Mouse (Mus musculus) embryonic facial prominence, embryonic 13.5 days (tissue): ENCODE results near the gene Tmem106b. TPM values are rescaled to one million over a fixed set of nuclear protein-coding genes. Genes with fewer than 3 reads are reported as not detected.

Experiments
- ATAC-seq: fragments of 200-750 bp; cut with Nextera tagmentation; 2 replicates; pipeline ENCODE4 v1.8.0; 2017; ENCODE audit warnings: low read depth; ENCODE audit not compliant: insufficient number of reproducible peaks, insufficient read depth, low FRiP score, low TSS enrichment
- H3K27ac ChIP-seq: fragments of 300-500 bp; sonication (generic); 2 replicates; pipeline ENCODE4 v1.5.1; 2015; ENCODE audit warnings: moderate library complexity, mild to moderate bottlenecking, inconsistent platforms
- H3K27me3 ChIP-seq: fragments of 300-500 bp; sonication (generic); 2 replicates; pipeline ENCODE4 v1.6.1; 2015; ENCODE audit warnings: mild to moderate bottlenecking, inconsistent platforms
- H3K36me3 ChIP-seq: fragments of 300-500 bp; sonication (generic); 2 replicates; pipeline ENCODE4 v1.6.1; 2015; ENCODE audit warnings: mild to moderate bottlenecking, inconsistent platforms
- H3K4me1 ChIP-seq: fragments of 300-500 bp; sonication (generic); 2 replicates; pipeline ENCODE4 v1.6.1; 2015; ENCODE audit warnings: inconsistent platforms
- H3K4me2 ChIP-seq: fragments of 300-500 bp; sonication (generic); 2 replicates; pipeline ENCODE4 v1.6.1; 2015; ENCODE audit warnings: moderate library complexity, mild to moderate bottlenecking, inconsistent platforms
- H3K4me3 ChIP-seq: fragments of 300-500 bp; sonication (generic); 2 replicates; pipeline ENCODE4 v1.5.1; 2015; ENCODE audit warnings: mild to moderate bottlenecking, inconsistent platforms
- H3K9ac ChIP-seq: fragments of 300-500 bp; sonication (generic); 2 replicates; pipeline ENCODE4 v1.6.1; 2015; ENCODE audit warnings: mild to moderate bottlenecking, inconsistent platforms
- H3K9me3 ChIP-seq: fragments of 300-500 bp; sonication (generic); 2 replicates; pipeline ENCODE4 v1.6.1; 2016; ENCODE audit warnings: inconsistent platforms
- WGBS: fragments of 180-500 bp; shearing (Covaris S2); methylation state at CpG from one replicate; pipeline ENCODE4 v1.1.7; 2015; ENCODE audit warnings: mixed read lengths; 5-methylcytosine and 5-hydroxymethylcytosine counted together
- polyA plus RNA-seq: library from polyadenylated mRNA; unstranded; fragments of >200 nt; fragmentation: Nextera tagmentation; extraction: Ambion mirVana; gene quantifications from 2 replicates; pipeline ENCODE4 v1.2.1, GENCODE M21; 2015

Gene Tmem106b
- 30.0 and 39.3 TPM in 2 replicates for polyA plus RNA-seq

DNA sequence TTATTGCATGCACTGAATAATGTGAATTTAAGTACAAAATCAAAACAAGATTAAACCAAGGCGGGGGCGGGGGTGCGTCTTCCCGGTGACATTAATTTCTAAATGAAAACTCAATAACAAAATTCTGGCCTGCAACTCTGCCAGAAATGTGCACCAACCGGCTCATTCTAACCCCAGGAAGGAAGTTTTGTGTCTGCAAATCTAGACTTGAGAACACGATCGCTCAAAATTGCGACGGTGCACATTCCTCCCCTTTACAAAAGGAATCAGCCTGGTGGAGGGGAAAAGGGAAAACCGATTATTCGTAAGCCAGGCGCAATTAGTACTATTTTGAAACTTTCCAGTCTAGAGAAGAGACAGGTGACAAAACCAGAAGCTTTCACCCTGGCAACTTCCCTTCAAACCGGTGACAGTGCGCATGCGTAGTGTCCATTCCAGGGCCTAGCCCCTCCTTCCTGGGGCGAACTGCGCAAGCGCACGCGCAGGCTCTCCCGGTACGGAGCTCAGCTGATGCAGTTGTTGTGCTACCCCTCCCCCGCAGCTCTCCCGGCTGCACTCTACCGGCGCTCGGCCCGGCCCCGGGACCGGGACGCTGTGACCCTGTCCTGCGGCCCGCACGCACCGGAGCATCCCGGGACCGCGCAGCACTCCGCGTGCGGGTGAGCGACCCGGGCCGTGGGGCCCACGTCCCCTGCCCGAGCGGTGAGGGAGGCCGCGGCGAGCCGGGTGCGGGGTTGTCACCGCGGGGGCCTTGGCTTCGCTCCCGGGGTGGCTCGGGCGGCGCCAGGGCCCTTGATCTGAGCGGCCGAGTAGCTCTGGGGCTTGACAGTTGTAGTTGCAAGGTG lies at the start of gene Tmem106b:
TSS of gene Tmem106b (plus strand) at position 458 of the 845 bp plus-strand sequence.
- peak within 1 kb of the TSS; percentile 97 for H3K9ac ChIP-seq
- peak within 1 kb of the TSS; percentile 75 for H3K27ac ChIP-seq
- H3K9me3 ChIP-seq, result no peaks in the 10 kb centered on the region
- ATAC-seq, result peak; percentile 98
- 0 out of 2 replicates have a peak, but pooled peaks cover 3% of the 10 kb centered on the region for H3K27me3 ChIP-seq
- peaks cover 23% of the 10 kb centered on the region for H3K36me3 ChIP-seq
- peaks cover 6% of the 10 kb centered on the region for H3K4me1 ChIP-seq
- peak within 1 kb of the TSS; percentile 94 for H3K4me3 ChIP-seq
- H3K4me2 ChIP-seq, result peak within 1 kb of the TSS; percentile 66
- WGBS, result 3% methylated on average over 61 of the region's 61 CpGs

DNA sequence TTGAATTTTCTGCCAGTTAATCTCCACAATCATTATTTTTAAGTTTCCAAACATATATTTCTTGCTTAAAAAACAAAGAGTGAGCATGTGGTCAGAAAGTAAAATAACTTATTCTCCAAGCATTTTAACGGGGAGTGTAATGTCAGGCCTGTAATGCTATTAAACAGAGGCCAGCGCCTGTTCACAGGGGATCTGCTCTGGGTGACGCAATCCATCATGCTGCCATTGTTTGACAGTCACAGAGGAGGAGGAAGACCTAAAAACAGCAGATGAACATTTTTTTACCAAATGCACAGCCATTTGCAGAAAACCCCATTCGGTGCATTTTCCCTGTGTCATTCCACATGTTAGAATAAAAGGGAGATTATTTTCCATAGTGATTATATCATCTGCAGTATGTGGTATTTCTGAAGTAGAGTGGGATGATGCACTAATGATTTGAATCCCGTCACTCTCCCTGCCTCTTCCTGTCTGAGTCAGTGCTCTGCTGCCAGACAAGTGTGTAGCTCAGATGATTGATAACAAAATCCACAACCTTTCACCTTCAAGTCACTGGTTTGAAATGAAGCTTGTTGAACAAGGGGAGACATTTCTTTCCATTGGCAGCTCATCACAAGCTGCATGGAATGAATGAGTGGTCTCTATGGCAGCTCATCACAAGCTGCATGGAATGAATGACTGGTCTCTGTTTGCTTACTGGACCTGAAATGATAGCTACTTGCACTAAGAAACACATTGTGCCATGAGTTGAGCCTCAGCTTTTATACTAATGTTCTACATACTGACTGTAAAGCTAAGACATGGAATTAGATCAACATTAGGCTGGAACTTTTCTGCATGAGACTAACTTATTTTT lies 48.1 kb upstream of the Tmem106b start:
- WGBS, result 59% methylated on average over 5 of the region's 5 CpGs
- no peaks in the 10 kb centered on the region for H3K36me3 ChIP-seq
- no peaks in the 10 kb centered on the region for H3K27me3 ChIP-seq
- no peaks in the 10 kb centered on the region for H3K4me1 ChIP-seq
- no peak overlapping the region for H3K4me3 ChIP-seq
- no peak for ATAC-seq
- H3K9ac ChIP-seq, result no peak overlapping the region
- no peaks in the 10 kb centered on the region for H3K9me3 ChIP-seq
- H3K27ac ChIP-seq, result no peak overlapping the region
- no peak overlapping the region for H3K4me2 ChIP-seq

DNA sequence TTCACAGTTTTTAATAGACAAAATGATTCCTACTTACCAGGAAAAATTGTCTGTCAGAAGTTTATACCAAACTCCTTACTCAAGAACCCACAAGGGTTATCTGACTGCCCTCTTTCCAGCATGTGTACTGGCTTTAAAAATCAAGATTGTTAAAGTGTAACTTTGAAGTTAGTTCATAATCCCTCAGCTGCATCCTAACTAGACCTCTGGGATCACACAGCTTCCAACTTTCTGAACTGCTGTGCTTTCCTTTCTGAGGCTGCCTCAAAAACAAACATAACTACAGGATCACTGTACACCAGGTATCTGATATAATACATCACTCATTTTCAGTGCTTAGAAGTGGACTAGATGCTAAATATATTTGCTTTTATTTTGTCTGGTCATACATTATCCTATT lies 39.0 kb upstream of the Tmem106b start:
- no peak overlapping the region for H3K27ac ChIP-seq
- H3K9ac ChIP-seq, result no peak overlapping the region
- no peaks in the 10 kb centered on the region for H3K4me1 ChIP-seq
- no peak overlapping the region for H3K4me2 ChIP-seq
- ATAC-seq, result no peak
- H3K36me3 ChIP-seq, result no peaks in the 10 kb centered on the region
- no peaks in the 10 kb centered on the region for H3K27me3 ChIP-seq
- H3K9me3 ChIP-seq, result no peaks in the 10 kb centered on the region
- H3K4me3 ChIP-seq, result no peak overlapping the region

DNA sequence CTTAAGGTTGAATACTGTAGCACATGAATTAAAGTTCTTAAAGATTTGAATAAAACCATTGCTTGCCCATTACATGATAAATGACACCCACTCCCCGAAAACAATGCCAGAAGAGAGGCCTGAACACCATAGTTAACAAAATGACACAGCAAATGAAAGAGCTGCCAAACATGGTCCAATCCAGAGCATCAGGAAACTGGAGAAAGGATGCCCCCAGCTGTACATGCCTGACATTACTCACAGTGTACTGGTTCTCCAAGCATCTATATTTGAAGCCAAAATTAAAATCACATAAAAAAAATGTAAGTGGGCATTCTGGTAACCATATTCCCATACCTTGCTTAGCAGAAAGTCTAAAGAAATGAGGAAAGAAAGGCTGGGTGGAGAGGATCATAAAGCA lies 38.6 kb upstream of the Tmem106b start:
- Histone ChIP-seq H3K27ac (no peak overlapping the region), H3K9ac (no peak overlapping the region)

DNA sequence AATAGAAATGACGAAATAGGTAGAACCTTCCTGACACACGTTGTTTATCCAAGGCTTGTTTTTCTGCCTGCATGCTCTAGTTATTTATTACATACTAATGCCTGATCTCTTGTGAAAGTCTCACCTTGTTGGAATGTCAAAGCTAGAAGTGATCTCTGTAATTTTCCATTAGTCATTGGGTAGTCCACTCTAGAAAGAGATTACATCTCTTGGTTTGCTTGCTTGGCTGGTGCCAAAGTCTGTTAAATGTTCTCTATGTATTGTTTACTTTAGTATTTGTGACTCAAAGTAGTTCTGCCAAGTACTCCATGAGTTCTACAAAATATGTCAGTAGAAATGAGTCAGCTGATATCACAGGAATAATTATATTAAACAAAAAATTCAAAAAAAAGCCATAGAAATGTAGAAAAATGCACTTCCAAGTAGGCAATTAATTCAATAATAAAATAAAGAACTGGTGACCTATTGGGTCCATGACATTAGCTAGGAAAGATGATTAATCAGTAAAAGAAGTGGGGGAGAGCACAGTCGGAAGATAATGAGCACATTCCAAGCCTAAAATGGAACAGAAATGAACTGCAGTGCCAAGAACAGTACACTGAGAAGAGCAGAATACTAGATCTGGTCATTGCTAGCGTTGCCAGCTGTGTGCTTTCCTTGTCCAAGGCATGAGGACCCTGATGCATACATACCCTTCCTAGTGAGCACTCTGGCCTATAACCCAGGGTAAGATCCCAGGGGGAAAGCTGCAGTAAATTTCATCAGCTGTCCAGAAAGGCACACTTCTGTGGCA lies 17.0 kb upstream of the Tmem106b start:
- Histone ChIP-seq H3K36me3 (no peaks in the 10 kb centered on the region), H3K4me3 (no peak overlapping the region), H3K9me3 (no peaks in the 10 kb centered on the region), H3K27me3 (no peaks in the 10 kb centered on the region), H3K4me1 (no peaks in the 10 kb centered on the region), H3K9ac (no peak overlapping the region), H3K4me2 (no peak overlapping the region), H3K27ac (no peak overlapping the region)
- ATAC-seq, result no peak
- WGBS, result 88% methylated on average over 4 of the region's 4 CpGs

More for the DNA sequence above, 38.6 kb upstream of the Tmem106b start:
- no peak overlapping the region for H3K4me3 ChIP-seq
- WGBS, result 67% methylated on average over 1 of the region's 1 CpGs
- no peak overlapping the region for H3K4me2 ChIP-seq
- ATAC-seq, result no peak
- no peaks in the 10 kb centered on the region for H3K4me1 ChIP-seq
- no peaks in the 10 kb centered on the region for H3K36me3 ChIP-seq
- no peaks in the 10 kb centered on the region for H3K9me3 ChIP-seq
- H3K27me3 ChIP-seq, result no peaks in the 10 kb centered on the region

DNA sequence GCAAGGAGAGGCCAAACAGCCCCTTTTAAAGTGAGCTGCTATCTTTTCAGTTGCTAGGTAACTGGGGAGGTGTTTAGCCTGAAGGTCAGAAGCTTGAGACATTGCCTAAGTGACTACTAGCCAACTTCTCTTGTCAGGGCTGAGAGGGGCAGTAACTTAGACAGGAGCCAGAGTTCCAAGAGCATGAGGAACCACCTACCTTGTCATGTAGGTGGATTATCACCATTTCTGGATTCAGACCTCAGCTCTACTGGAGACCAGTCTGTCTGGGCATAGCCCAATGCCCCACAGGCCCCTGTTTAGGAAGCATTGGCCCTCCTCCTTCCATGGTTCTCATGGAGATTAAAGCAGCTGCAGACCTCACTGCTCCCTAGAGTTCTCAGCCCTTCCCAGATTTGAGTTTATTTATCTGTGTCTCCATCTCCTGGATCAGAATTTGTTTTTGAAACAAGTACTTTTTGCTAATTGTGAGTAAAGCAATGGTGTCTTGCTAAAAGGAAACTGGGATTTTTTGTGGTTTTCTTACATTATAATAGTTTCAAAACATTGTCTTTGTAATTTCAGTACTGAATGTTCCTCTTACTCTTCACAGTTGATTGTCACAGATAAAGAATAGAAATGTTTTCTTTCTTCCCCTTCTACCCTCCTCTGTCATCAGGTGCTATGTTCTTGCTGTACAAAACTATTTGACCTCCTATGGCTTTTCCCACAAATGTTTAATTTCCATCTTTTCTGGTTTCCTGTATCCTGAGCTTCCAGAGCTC lies 8.1 kb upstream of the Tmem106b start:
- no peak overlapping the region for H3K27ac ChIP-seq
- H3K4me2 ChIP-seq, result no peak overlapping the region
- H3K4me3 ChIP-seq, result no peak overlapping the region
- H3K27me3 ChIP-seq, result no peaks in the 10 kb centered on the region
- no peaks in the 10 kb centered on the region for H3K9me3 ChIP-seq
- no peaks in the 10 kb centered on the region for H3K4me1 ChIP-seq
- no peak for ATAC-seq
- H3K9ac ChIP-seq, result no peak overlapping the region
- H3K36me3 ChIP-seq, result no peaks in the 10 kb centered on the region

DNA sequence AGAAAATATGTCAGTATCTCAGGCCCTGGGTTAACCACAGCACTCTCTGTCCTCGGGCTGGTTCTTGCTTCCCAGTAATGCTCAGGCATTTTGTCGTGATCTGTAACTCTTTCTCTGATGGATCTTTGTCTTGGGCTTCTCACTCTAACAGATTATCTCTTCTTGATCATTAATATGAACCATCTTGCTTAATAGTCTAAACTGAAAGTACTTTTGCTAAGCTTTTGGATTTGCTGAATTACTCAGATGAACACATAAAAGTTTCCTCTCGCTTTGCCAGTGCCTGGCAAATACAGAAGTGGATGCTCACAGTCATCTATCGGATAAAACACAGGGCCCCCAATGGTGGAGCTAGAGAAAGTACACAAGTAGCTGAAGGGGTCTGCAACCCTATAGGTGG lies 7.5 kb upstream of the Tmem106b start:
- Histone ChIP-seq H3K4me2 (no peak overlapping the region), H3K4me3 (no peak overlapping the region), H3K9ac (no peak overlapping the region), H3K36me3 (no peaks in the 10 kb centered on the region), H3K27ac (no peak overlapping the region), H3K9me3 (no peaks in the 10 kb centered on the region), H3K27me3 (0 out of 2 replicates have a peak, but pooled peaks cover 2% of the 10 kb centered on the region), H3K4me1 (no peaks in the 10 kb centered on the region)
- ATAC-seq, result no peak
- WGBS, result 71% methylated on average over 4 of the region's 4 CpGs

DNA sequence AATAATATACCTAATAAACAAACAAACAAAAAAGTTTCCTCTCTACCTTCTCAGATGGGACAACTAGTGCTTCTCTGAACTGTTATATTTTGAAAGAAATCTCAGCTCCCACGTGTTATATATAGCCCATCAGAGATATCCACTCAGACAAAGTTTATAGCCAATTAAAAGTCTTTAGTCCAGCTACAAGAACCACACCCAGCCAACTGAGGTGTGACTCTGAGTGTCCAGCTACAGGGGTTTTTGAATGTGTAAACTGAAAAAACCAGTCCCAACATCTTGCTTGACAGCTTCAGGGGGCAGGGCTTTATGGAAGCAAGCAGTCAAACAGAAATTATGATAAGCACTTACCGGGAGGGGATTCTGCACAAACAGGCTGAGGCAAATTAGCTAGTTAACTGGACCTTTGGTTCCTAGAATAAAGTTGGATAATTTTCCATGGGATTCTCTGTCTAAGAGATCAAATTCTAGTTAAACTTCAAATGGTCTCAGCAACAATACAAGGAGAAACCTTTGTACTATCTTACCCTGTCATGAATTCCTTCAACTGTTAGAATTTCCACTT lies 6.8 kb upstream of the Tmem106b start:
- WGBS, result 70% methylated on average over 2 of the region's 2 CpGs
- ATAC-seq, result no peak
- Histone ChIP-seq H3K36me3 (no peaks in the 10 kb centered on the region), H3K27ac (no peak overlapping the region), H3K27me3 (0 out of 2 replicates have a peak, but pooled peaks cover 3% of the 10 kb centered on the region), H3K9ac (no peak overlapping the region), H3K4me2 (no peak overlapping the region), H3K4me1 (no peaks in the 10 kb centered on the region), H3K4me3 (no peak overlapping the region), H3K9me3 (no peaks in the 10 kb centered on the region)

DNA sequence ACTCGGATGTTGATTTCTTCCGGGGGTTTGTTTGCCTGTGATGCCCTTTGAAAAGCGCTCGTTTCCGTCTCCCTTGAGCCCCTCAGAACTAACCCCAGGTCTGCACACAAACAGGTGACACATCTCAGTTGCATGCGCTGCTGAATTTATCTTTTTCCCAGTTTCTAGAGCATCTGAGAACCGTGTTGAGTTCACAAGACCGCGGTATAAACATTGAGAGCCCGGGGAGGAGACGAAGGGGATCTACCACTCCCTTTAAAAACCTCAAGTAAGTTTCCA lies 527 bp downstream of the Tmem106b start:
- peaks cover 6% of the 10 kb centered on the region for H3K4me1 ChIP-seq
- H3K36me3 ChIP-seq, result peaks cover 27% of the 10 kb centered on the region
- H3K9ac ChIP-seq, result peak overlapping the region; percentile 97
- H3K27ac ChIP-seq, result peak overlapping the region; percentile 75; the same call in 1 of the 2 replicates
- no peaks in the 10 kb centered on the region for H3K9me3 ChIP-seq
- 0 out of 2 replicates have a peak, but pooled peaks cover 3% of the 10 kb centered on the region for H3K27me3 ChIP-seq
- no peak for ATAC-seq
- 2% methylated on average over 11 of the region's 11 CpGs for WGBS
- H3K4me2 ChIP-seq, result peak overlapping the region; percentile 66
- H3K4me3 ChIP-seq, result peak overlapping the region; percentile 94

DNA sequence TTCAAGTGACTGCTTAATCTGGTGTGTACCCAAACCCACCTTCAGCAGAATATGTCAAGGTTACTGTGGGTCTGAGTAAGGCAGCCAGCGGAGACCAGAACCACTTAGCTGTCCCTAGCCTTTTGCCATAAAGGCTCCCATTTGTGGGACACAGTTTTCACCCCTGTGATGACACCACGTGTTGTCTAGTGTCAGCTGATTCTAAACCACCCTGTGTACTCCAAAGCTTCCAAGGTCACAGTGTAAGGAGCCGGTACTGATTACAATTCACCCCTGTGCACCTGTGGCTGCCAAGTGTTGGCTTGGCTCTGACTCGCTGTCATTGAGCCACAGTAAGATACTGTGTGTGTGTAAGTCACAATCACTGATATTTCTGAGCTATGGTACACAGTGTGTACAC lies 926 bp downstream of the Tmem106b start:
- H3K27ac ChIP-seq, result no peak overlapping the region
- H3K4me3 ChIP-seq, result peak overlapping the region; percentile 94
- H3K4me2 ChIP-seq, result peak overlapping the region; percentile 66
- 59% methylated on average over 4 of the region's 4 CpGs for WGBS
- peaks cover 31% of the 10 kb centered on the region for H3K36me3 ChIP-seq
- 0 out of 2 replicates have a peak, but pooled peaks cover 3% of the 10 kb centered on the region for H3K27me3 ChIP-seq
- peak overlapping the region; percentile 97 for H3K9ac ChIP-seq
- no peaks in the 10 kb centered on the region for H3K9me3 ChIP-seq
- peaks cover 6% of the 10 kb centered on the region for H3K4me1 ChIP-seq
- no peak for ATAC-seq
